Mouse (Mus musculus) stomach, postnatal 0 days (tissue): ENCODE measurements around the gene Rbms3.

Experiments used
- CTCF ChIP-seq: IDR thresholded peaks from 2 replicates; pipeline ENCODE4 v1.5.1; 2016; ENCODE audit warnings: antibody characterized with exemption, low read depth, mild to moderate bottlenecking, moderate library complexity
- EP300 ChIP-seq: optimal IDR thresholded peaks from 2 replicates; pipeline ENCODE3; 2016; ENCODE audit warnings: antibody characterized with exemption

DNA sequence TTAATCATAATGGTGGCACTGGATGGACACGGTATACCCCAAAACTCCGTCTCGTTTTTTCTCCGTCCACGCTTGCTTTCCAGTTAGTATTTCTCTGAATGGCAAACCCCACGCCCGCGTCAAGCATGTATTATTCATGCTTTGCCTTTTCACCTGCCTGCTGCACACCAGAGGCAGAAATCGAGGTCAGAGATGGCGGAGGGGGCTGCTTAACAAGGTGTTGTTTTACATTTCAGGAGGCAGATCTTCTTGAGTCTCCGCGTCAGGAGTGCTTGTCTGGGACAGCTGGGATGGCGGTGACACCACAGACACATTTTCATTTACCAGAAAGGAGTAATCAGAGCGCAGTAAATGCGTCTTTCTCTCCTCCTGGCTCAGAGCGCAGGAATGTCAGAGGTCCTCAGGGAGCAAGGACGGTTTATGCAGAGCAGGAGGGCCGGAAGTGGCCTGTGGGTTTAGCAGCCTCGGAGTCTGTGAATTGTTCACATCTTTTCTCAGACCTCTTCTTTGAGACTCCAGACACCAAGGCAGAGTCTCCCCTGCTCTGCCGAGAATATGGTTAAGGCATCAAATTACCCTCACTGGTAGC lies 475.9 kb downstream of the Rbms3 start:
- no peak for TF ChIP-seq EP300
- TF ChIP-seq CTCF: no peak
